Mouse (Mus musculus) bone marrow macrophage, adult 2 months (primary cell): Measurements from ENCODE around the gene Ahnak2.

Experiments used
- CTCF ChIP-seq: IDR thresholded peaks from 2 replicates; pipeline ENCODE4 v1.5.1; 2012; ENCODE audit warnings: low read depth, mild to moderate bottlenecking, low read length, moderate library complexity
- POLR2A ChIP-seq: IDR thresholded peaks from 2 replicates; pipeline ENCODE4 v1.6.1; 2012; ENCODE audit warnings: mild to moderate bottlenecking, low read depth, low read length, borderline replicate concordance

- TF ChIP-seq CTCF, result no peak
- no peak for TF ChIP-seq POLR2A
Observed at GRCm38 (mm10) chr12:112764141-112764540, 38.3 kb downstream of the Ahnak2 start.
